Mouse (Mus musculus) ES-E14 (cell line): ENCODE measurements around the gene Grin3a.
"Not testable (repeated sequence)": the region's sequence is repeated elsewhere in the genome, so short reads cannot be mapped to it uniquely, and the experiment has no call there.

Source experiments
- CHD2 ChIP-seq: IDR thresholded peaks from 2 replicates; pipeline ENCODE4 v1.6.1; 2014; ENCODE audit warnings: mild to moderate bottlenecking, low read depth, low read length, inconsistent platforms
- HCFC1 ChIP-seq: IDR thresholded peaks from 2 replicates; pipeline ENCODE4 v1.6.1; 2012; ENCODE audit warnings: low read length, inconsistent platforms, borderline replicate concordance; ENCODE audit not compliant: insufficient read depth
- MAFK ChIP-seq: IDR thresholded peaks from 2 replicates; pipeline ENCODE4 v1.6.1; 2014; ENCODE audit warnings: mild to moderate bottlenecking, low read depth, low read length, inconsistent platforms; ENCODE audit not compliant: insufficient read depth
- ZC3H11A ChIP-seq: IDR thresholded peaks from 2 replicates; pipeline ENCODE4 v1.6.1; 2012; ENCODE audit warnings: low read depth, mild to moderate bottlenecking, inconsistent platforms, low read length, borderline replicate concordance
- ZNF384 ChIP-seq: IDR thresholded peaks from 2 replicates; pipeline ENCODE4 v1.6.1; 2012; ENCODE audit warnings: low read depth, low read length, inconsistent platforms

DNA sequence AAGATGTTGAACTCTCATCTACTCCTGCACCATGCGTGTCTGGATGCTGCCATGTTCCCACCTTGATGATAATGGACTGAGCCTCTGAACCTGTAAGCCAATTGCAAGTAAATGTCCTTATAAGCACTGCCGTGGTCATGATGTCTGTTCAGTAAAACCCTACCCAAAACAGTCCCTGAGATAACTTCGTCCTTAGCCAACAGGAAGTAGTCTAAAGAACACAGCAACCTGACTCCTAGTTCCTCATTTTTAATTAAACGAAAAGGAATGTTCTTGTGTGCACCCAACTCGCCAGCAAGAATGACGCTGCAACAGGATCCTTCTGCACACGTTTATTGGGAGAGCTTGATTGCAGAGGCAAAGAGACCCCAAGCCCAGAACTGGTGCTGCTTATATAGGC lies 225.7 kb downstream of the Grin3a start:
- not testable (repeated sequence) for TF ChIP-seq ZC3H11A, CHD2, HCFC1, ZNF384, MAFK
